Mouse (Mus musculus) left cerebral cortex, postnatal 36 days (tissue): ENCODE data around the gene Cabp7. TPM values are rescaled to one million over a fixed set of nuclear protein-coding genes. Genes with fewer than 3 reads are reported as not detected.

Experiments
- DNase-seq, 2 experiments: peaks; one replicate each; pipeline ENCODE4 v3.0.0; 2021 to 2022; ENCODE audit warnings: low spot score in 2 of 2, mixed read lengths in 1 of 2
- intact Hi-C: fragments of 180-260 bp; cut with DNase I; formaldehyde crosslinking; loops from one replicate; pipeline ENCODE4 v1.15.1; 2025
- total RNA-seq, 2 experiments: library from RNA; stranded (reverse); gene quantifications; 2 replicates each; pipeline ENCODE4 v1.2.3; 2021

The Cabp7 gene
- 10 to 100 TPM; 16.4 to 22.0 TPM for total RNA-seq

- intact Hi-C loops = loop anchor here (5.0 kb wide), 1 partner anchor 714 kb away; the partner anchor contains the start of gene Sec14l4
These were observed at the start of gene Cabp7 for GRCm38 (mm10) chr11:4746733-4747132. TSS of gene Cabp7 (minus strand) at chr11:4746778.

GRCm38 (mm10) chr11:4793006-4793405 is 46.4 kb upstream of the Cabp7 start:
- intact Hi-C loops = no loop called here
- no peak for DNase-seq

More at GRCm38 (mm10) chr11:4746733-4747132, at the start of gene Cabp7:
- no peak for DNase-seq

- intact Hi-C loops = no loop called here
- no peak for DNase-seq
These were observed 45.0 kb upstream of the Cabp7 start for GRCm38 (mm10) chr11:4791549-4791948.

GRCm38 (mm10) chr11:4789691-4790090 is 43.1 kb upstream of the Cabp7 start:
- intact Hi-C loops = no loop called here
- DNase-seq = no peak

- intact Hi-C loops = no loop called here
- DNase-seq = no peak
These were observed 38.1 kb upstream of the Cabp7 start for GRCm38 (mm10) chr11:4784629-4785142.

GRCm38 (mm10) chr11:4783116-4783515 is 36.5 kb upstream of the Cabp7 start:
- intact Hi-C loops = no loop called here
- DNase-seq = no peak

GRCm38 (mm10) chr11:4780927-4781326 is 34.3 kb upstream of the Cabp7 start:
- DNase-seq = no peak
- intact Hi-C loops = no loop called here

- intact Hi-C loops = no loop called here
- DNase-seq = peak in 1 of 2 experiments; percentile 50
These were observed 26.3 kb upstream of the Cabp7 start for GRCm38 (mm10) chr11:4772925-4773324.

GRCm38 (mm10) chr11:4771756-4772155 is 25.2 kb upstream of the Cabp7 start:
- no peak for DNase-seq
- intact Hi-C loops = no loop called here

GRCm38 (mm10) chr11:4769881-4770280 is 23.3 kb upstream of the Cabp7 start:
- intact Hi-C loops = no loop called here
- no peak for DNase-seq

GRCm38 (mm10) chr11:4769293-4769692 is 22.7 kb upstream of the Cabp7 start:
- intact Hi-C loops = no loop called here
- no peak for DNase-seq

- DNase-seq = no peak
These were observed 21.8 kb upstream of the Cabp7 start for GRCm38 (mm10) chr11:4768399-4768798.

GRCm38 (mm10) chr11:4764476-4764875 is 17.9 kb upstream of the Cabp7 start:
- intact Hi-C loops = no loop called here
- DNase-seq = no peak

More at GRCm38 (mm10) chr11:4768399-4768798, 21.8 kb upstream of the Cabp7 start:
- intact Hi-C loops = no loop called here

GRCm38 (mm10) chr11:4763631-4764030 is 17.1 kb upstream of the Cabp7 start:
- intact Hi-C loops = no loop called here

GRCm38 (mm10) chr11:4762511-4762910 is 15.9 kb upstream of the Cabp7 start:
- intact Hi-C loops = no loop called here
- no peak for DNase-seq

More at GRCm38 (mm10) chr11:4763631-4764030, 17.1 kb upstream of the Cabp7 start:
- DNase-seq = no peak

GRCm38 (mm10) chr11:4761991-4762390 is 15.4 kb upstream of the Cabp7 start:
- DNase-seq = no peak
- intact Hi-C loops = no loop called here

GRCm38 (mm10) chr11:4760438-4760837 is 13.9 kb upstream of the Cabp7 start:
- no peak for DNase-seq

GRCm38 (mm10) chr11:4757789-4758158 is 11.2 kb upstream of the Cabp7 start:
- DNase-seq = no peak
- intact Hi-C loops = no loop called here

More at GRCm38 (mm10) chr11:4760438-4760837, 13.9 kb upstream of the Cabp7 start:
- intact Hi-C loops = no loop called here

- DNase-seq = no peak
- intact Hi-C loops = no loop called here
These were observed 10.6 kb upstream of the Cabp7 start for GRCm38 (mm10) chr11:4756984-4757788.

GRCm38 (mm10) chr11:4756460-4756859 is 9.9 kb upstream of the Cabp7 start:
- DNase-seq = no peak
- intact Hi-C loops = no loop called here

GRCm38 (mm10) chr11:4754867-4755266 is 8.3 kb upstream of the Cabp7 start:
- DNase-seq = no peak
- intact Hi-C loops = no loop called here
